Mouse (Mus musculus): ENCODE results near the gene Fbxl7. TPM values are rescaled to one million over a fixed set of nuclear protein-coding genes. Genes with fewer than 3 reads are reported as not detected.

Gene Fbxl7
- polyA plus RNA-seq, 1 experiment from 2014 or later: 9.1 TPM

DNA sequence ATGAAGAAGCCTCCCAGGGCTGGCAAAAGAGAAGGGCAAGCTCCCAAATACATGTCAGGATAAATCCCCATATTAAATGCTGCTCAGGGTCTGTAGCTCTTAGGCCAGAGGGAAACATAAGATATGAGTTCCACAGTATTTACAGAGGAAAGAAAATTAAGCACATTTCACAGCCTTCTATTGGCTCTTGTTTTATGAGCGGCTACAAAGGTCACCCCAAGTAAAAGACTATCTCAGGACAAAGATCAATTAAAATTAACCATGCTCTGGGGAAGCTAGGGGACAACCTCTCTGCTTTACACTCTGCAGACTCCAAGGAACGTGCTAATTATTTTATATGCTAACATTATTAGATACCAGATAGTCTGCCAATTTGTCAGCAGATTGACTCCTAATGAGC is 9.4 kb downstream of the Fbxl7 start:
- no peaks in the 10 kb centered on the region for H3K36me3 ChIP-seq (ENCODE audit: control insufficient read depth, insufficient read depth, low read length)
- H3K4me2 ChIP-seq (ENCODE audit: low read length): no peak overlapping the region
- H3K4me3 ChIP-seq (ENCODE audit: low read length): no peak overlapping the region
- no peak for ATAC-seq
- H3K4me1 ChIP-seq (ENCODE audit: control insufficient read depth, insufficient read depth, low read depth, low read length): no peaks in the 10 kb centered on the region
- H3K27ac ChIP-seq (ENCODE audit: low read depth, low read length): no peak overlapping the region
- H3K27me3 ChIP-seq (replicated peaks; ENCODE audit: control insufficient read depth, insufficient read depth, low read length): no peaks in the 10 kb centered on the region
- 53% methylated on average over 2 of the region's 2 CpGs for WGBS
- H3K9me3 ChIP-seq (ENCODE audit: control insufficient read depth, low read length): no peaks in the 10 kb centered on the region
- H3K9ac ChIP-seq (ENCODE audit: low read depth, low read length): no peak overlapping the region

DNA sequence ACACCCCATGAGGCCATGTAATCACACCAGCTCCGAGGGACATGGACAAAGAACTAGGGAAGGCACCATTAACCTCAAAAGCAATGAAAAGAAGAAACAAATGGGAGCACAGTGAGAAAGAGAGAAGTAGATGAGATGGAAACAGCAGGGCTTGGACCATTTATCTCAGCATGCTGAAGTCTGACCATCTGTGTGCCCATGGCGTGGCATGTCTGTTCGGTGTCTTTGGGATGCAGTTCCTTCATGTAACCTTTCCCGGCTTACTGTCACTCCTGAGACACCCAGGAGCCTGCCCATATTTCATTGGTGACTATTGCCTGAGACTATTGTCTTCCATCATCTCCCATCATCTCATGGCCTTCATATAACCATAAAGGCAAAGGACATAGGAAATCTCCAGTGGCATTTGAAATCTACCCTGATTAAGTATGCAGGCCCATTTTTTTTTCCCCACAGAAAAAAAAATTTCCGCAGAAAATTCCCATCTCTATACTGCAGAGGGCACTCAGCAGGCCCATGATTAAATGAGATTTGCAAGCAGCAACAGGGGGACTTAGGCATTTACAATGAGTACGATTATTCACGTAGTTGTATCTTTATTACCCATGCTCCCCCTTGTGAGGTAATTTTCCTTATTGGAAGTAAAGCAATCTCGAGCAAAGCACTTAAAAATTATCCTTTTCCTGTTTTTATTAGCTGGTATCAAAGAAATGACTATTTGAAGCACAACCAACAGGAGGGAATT is 15.0 kb downstream of the Fbxl7 start:
- 66% methylated on average over 8 of the region's 8 CpGs for WGBS
- no peak overlapping the region for H3K4me3 ChIP-seq (ENCODE audit: low read length)
- H3K27me3 ChIP-seq (replicated peaks; ENCODE audit: control insufficient read depth, insufficient read depth, low read length): no peaks in the 10 kb centered on the region

DNA sequence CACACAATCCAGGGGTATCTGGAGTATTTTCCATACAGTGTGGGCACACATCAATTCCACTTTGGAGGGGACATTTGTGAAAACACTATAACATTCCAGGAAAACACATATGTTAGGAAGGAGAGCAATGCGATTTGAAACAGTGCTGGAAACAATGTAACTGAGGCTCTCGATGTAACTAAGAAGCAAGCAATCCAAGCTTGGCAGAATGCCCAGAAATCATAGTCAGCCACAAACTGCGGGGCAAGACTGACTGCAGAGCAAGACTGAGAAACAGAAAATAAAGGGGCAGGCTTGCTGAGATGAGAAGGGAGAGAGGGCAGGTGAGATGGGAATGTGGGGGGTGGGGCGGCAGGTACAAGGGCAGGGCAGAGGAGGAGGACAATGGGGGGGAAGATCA is 19.7 kb downstream of the Fbxl7 start:
- peak; percentile 83 for ATAC-seq
- 13% methylated on average over 4 of the region's 4 CpGs for WGBS

More for the DNA sequence above, 15.0 kb downstream of the Fbxl7 start:
- Histone ChIP-seq H3K9me3 (ENCODE audit: control insufficient read depth, low read length) (no peaks in the 10 kb centered on the region), H3K4me1 (ENCODE audit: control insufficient read depth, insufficient read depth, low read depth, low read length) (peaks cover 14% of the 10 kb centered on the region), H3K4me2 (ENCODE audit: low read length) (no peak overlapping the region), H3K27ac (ENCODE audit: low read depth, low read length) (no peak overlapping the region), H3K9ac (ENCODE audit: low read depth, low read length) (no peak overlapping the region), H3K36me3 (ENCODE audit: control insufficient read depth, insufficient read depth, low read length) (no peaks in the 10 kb centered on the region)
- ATAC-seq: peak; percentile 56

DNA sequence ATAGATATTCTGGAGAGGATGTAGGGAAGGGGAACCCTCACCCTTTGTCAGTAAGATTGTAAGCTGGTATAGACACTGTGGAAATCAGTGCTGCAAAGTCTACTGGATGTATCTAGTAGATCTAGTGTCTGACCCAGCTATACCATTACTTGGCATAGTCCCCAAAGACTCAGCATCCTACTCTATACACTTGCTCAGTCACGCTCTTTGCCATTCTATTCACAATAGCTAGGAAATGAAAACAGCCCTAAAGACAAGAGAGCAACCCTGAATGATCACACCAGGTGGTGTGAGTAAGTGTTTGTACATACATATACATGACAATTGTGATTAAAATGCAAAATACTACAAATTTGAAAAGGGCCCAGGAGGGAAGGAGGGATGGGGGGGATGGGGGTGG is 23.1 kb downstream of the Fbxl7 start:
- no peak for ATAC-seq
- Histone ChIP-seq H3K9ac (ENCODE audit: low read depth, low read length) (no peak overlapping the region), H3K4me2 (ENCODE audit: low read length) (no peak overlapping the region), H3K27ac (ENCODE audit: low read depth, low read length) (no peak overlapping the region), H3K4me1 (ENCODE audit: control insufficient read depth, insufficient read depth, low read depth, low read length) (peaks cover 16% of the 10 kb centered on the region), H3K36me3 (ENCODE audit: control insufficient read depth, insufficient read depth, low read length) (no peaks in the 10 kb centered on the region), H3K27me3 (replicated peaks; ENCODE audit: control insufficient read depth, insufficient read depth, low read length) (no peaks in the 10 kb centered on the region), H3K4me3 (ENCODE audit: low read length) (no peak overlapping the region), H3K9me3 (ENCODE audit: control insufficient read depth, low read length) (no peaks in the 10 kb centered on the region)
- WGBS: 43% methylated on average over 1 of the region's 1 CpGs

More for the DNA sequence above, 19.7 kb downstream of the Fbxl7 start:
- Histone ChIP-seq H3K36me3 (ENCODE audit: control insufficient read depth, insufficient read depth, low read length) (no peaks in the 10 kb centered on the region), H3K4me3 (ENCODE audit: low read length) (no peak overlapping the region), H3K4me1 (ENCODE audit: control insufficient read depth, insufficient read depth, low read depth, low read length) (peaks cover 19% of the 10 kb centered on the region), H3K9ac (ENCODE audit: low read depth, low read length) (no peak overlapping the region), H3K27ac (ENCODE audit: low read depth, low read length) (peak overlapping the region; percentile 48), H3K27me3 (replicated peaks; ENCODE audit: control insufficient read depth, insufficient read depth, low read length) (no peaks in the 10 kb centered on the region), H3K9me3 (ENCODE audit: control insufficient read depth, low read length) (no peaks in the 10 kb centered on the region), H3K4me2 (ENCODE audit: low read length) (no peak overlapping the region)

DNA sequence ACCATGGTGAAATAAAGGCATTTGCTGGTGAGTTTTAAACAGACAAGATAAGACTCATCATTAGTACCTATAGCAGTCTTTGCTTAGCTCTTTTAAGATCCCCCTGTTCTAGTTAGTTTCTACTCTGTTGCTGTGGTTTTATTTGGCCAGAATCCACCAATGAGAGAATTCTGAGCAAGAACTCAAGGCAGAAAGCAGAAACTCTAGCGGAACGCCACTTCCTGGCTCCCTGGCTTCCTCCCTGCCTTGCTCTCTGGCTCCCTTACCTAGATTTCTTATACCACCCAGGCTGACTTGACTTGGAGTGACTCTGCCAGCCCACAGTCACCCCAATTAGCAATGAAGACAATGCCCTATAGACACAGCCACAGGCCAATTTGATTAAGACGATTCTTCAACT is 26.2 kb downstream of the Fbxl7 start:
- H3K36me3 ChIP-seq (ENCODE audit: control insufficient read depth, insufficient read depth, low read length): no peaks in the 10 kb centered on the region
- 68% methylated on average over 3 of the region's 3 CpGs for WGBS
- no peak overlapping the region for H3K4me2 ChIP-seq (ENCODE audit: low read length)
- peaks cover 5% of the 10 kb centered on the region; the same call in 1 of the 2 replicates for H3K4me1 ChIP-seq (ENCODE audit: control insufficient read depth, insufficient read depth, low read depth, low read length)
- H3K4me3 ChIP-seq (ENCODE audit: low read length): no peak overlapping the region
- H3K27ac ChIP-seq (ENCODE audit: low read depth, low read length): no peak overlapping the region
- no peaks in the 10 kb centered on the region for H3K9me3 ChIP-seq (ENCODE audit: control insufficient read depth, low read length)
- no peaks in the 10 kb centered on the region for H3K27me3 ChIP-seq (replicated peaks; ENCODE audit: control insufficient read depth, insufficient read depth, low read length)
- H3K9ac ChIP-seq (ENCODE audit: low read depth, low read length): no peak overlapping the region
- no peak for ATAC-seq

DNA sequence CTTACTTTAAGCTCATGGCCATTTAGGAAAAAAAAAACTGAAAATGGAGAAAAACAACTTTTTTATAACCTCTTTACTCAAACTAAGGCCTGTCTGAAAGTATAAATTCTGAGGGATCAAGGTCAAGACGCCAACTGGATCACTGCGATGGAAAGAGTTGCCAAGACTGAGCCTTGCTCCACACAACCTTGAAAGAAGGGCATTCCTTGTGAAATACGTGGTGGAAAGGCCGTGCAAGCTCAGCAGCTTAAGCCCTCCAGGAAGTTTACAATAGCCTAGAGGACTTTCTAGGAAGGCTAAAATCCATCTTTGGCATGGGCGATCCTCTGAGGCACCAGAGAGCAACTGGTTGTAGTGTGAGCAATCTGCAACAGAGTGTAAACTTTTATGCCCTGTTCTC is 27.9 kb downstream of the Fbxl7 start:
- Histone ChIP-seq H3K36me3 (ENCODE audit: control insufficient read depth, insufficient read depth, low read length) (no peaks in the 10 kb centered on the region), H3K4me1 (ENCODE audit: control insufficient read depth, insufficient read depth, low read depth, low read length) (no peaks in the 10 kb centered on the region), H3K27ac (ENCODE audit: low read depth, low read length) (no peak overlapping the region), H3K27me3 (replicated peaks; ENCODE audit: control insufficient read depth, insufficient read depth, low read length) (no peaks in the 10 kb centered on the region), H3K9ac (ENCODE audit: low read depth, low read length) (no peak overlapping the region), H3K9me3 (ENCODE audit: control insufficient read depth, low read length) (no peaks in the 10 kb centered on the region), H3K4me3 (ENCODE audit: low read length) (no peak overlapping the region), H3K4me2 (ENCODE audit: low read length) (no peak overlapping the region)
- ATAC-seq: no peak
- 83% methylated on average over 5 of the region's 5 CpGs for WGBS

DNA sequence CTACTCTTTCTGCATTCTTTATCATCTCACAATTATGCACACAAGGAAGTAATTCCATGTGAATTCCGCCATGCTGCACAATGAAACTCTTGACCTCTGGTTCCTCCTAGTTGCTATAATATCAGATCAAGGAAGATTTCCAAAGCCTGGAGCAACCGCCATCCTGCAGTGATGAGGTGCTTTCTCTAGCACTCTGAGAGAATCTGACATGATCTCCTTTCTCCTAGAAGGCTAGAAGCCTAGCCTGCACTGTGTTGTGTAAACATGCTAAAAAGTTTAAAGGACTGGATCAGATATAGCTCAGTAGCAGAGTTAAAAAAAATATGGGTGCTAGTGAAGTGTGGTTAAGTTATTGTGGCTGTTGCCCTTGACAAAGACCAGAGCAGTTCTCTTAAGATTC is 33.2 kb downstream of the Fbxl7 start:
- Histone ChIP-seq H3K36me3 (ENCODE audit: control insufficient read depth, insufficient read depth, low read length) (no peaks in the 10 kb centered on the region), H3K4me1 (ENCODE audit: control insufficient read depth, insufficient read depth, low read depth, low read length) (no peaks in the 10 kb centered on the region), H3K4me3 (ENCODE audit: low read length) (no peak overlapping the region), H3K9me3 (ENCODE audit: control insufficient read depth, low read length) (no peaks in the 10 kb centered on the region), H3K27ac (ENCODE audit: low read depth, low read length) (no peak overlapping the region), H3K9ac (ENCODE audit: low read depth, low read length) (no peak overlapping the region), H3K27me3 (replicated peaks; ENCODE audit: control insufficient read depth, insufficient read depth, low read length) (no peaks in the 10 kb centered on the region), H3K4me2 (ENCODE audit: low read length) (no peak overlapping the region)
- 78% methylated on average over 2 of the region's 2 CpGs for WGBS
- ATAC-seq: no peak

DNA sequence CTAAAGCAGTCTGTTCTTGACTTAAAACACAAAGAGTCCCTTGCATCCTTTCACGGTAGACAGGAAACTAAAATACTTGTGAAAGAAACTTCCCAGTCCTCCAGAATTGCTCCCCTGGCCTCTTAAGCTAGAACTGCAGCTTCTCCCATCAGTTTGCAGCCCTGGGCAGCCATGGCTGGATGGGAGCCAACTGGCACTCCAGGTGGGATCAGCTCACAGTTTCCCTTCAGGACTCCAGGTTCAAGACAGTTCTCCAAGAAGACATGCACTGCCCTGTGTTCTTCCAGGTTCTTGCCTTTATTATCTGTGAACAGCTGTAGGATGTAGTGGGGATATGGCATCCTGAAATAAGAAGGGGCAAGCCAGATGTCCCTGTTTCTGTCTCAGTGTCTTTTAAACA is 45.8 kb downstream of the Fbxl7 start:
- Histone ChIP-seq H3K36me3 (ENCODE audit: control insufficient read depth, insufficient read depth, low read length) (no peaks in the 10 kb centered on the region), H3K4me3 (ENCODE audit: low read length) (no peak overlapping the region), H3K27me3 (replicated peaks; ENCODE audit: control insufficient read depth, insufficient read depth, low read length) (no peaks in the 10 kb centered on the region), H3K4me2 (ENCODE audit: low read length) (no peak overlapping the region), H3K9ac (ENCODE audit: low read depth, low read length) (no peak overlapping the region), H3K27ac (ENCODE audit: low read depth, low read length) (no peak overlapping the region), H3K9me3 (ENCODE audit: control insufficient read depth, low read length) (no peaks in the 10 kb centered on the region), H3K4me1 (ENCODE audit: control insufficient read depth, insufficient read depth, low read depth, low read length) (no peaks in the 10 kb centered on the region)
- WGBS: 54% methylated on average over 1 of the region's 1 CpGs
- ATAC-seq: no peak

DNA sequence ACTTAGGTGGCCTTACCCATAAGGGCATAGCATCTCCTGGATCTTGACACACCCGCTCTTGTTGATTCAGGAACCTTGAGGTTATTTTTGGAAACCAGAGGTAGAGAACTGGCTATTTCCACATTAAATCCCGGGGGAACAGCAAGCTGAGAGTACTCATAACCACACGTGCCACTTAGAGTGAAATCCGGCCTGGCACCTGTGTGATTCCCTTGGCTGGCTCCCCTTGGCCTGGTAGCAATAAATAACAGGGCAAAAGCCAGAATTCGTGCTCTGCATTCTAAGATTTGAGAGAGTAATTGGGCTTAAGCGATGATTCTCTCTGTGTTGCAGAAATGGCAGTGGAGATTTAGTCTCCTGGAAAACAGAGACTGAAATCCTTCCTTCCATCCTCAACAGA is 53.2 kb downstream of the Fbxl7 start:
- 80% methylated on average over 6 of the region's 6 CpGs for WGBS

More for the DNA sequence above, 53.2 kb downstream of the Fbxl7 start:
- Histone ChIP-seq H3K36me3 (ENCODE audit: control insufficient read depth, insufficient read depth, low read length) (no peaks in the 10 kb centered on the region), H3K9me3 (ENCODE audit: control insufficient read depth, low read length) (no peaks in the 10 kb centered on the region), H3K9ac (ENCODE audit: low read depth, low read length) (no peak overlapping the region), H3K4me1 (ENCODE audit: control insufficient read depth, insufficient read depth, low read depth, low read length) (no peaks in the 10 kb centered on the region), H3K27me3 (replicated peaks; ENCODE audit: control insufficient read depth, insufficient read depth, low read length) (no peaks in the 10 kb centered on the region), H3K4me3 (ENCODE audit: low read length) (no peak overlapping the region), H3K4me2 (ENCODE audit: low read length) (no peak overlapping the region), H3K27ac (ENCODE audit: low read depth, low read length) (no peak overlapping the region)
- ATAC-seq: no peak
